Mouse (Mus musculus) thymus, postnatal 14 days (tissue): ENCODE measurements around the gene Rnh1.

Experiments
- DNase-seq: peaks from one replicate; pipeline ENCODE4 v3.0.0; 2021

Rnh1 gene

DNA sequence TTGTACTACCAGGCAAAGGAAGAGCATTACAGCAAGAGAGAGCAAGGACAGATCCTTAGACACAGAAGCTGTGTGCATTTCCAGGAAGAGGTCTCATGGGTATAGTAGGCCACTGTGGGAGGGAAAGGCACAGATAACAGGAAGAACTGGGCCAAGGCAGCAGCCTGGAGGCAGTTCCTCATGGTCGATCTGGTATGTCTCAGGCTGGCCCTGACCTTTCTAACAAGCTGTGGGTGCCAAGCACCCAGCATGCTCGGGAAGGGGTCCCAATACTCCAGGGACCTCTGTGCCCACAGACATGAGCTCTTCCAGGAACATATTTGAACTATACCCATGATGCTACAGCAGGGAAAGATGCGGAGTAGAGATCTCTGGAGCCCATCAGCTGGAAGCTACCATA lies 31.9 kb upstream of the Rnh1 start:
- DNase-seq, result no peak

DNA sequence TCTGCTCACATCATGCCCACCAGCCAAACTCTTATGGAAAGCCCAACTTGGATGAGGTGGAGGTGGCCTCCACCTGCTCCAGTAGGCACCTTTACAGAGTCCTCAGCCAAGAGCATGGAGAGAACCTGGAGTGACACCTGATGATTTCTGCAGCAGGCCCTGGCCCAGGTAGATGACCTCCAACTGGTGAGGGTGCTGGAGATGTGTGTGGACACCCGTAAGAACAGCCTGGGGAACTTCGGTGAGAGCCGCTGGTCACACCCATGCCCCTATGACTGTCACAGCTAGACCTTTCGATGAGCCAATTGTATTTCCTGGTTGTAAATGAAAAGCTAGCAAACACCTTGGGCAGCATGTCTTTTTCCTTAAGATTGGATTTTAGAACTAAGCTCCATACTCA lies 25.5 kb upstream of the Rnh1 start:
- no peak for DNase-seq

DNA sequence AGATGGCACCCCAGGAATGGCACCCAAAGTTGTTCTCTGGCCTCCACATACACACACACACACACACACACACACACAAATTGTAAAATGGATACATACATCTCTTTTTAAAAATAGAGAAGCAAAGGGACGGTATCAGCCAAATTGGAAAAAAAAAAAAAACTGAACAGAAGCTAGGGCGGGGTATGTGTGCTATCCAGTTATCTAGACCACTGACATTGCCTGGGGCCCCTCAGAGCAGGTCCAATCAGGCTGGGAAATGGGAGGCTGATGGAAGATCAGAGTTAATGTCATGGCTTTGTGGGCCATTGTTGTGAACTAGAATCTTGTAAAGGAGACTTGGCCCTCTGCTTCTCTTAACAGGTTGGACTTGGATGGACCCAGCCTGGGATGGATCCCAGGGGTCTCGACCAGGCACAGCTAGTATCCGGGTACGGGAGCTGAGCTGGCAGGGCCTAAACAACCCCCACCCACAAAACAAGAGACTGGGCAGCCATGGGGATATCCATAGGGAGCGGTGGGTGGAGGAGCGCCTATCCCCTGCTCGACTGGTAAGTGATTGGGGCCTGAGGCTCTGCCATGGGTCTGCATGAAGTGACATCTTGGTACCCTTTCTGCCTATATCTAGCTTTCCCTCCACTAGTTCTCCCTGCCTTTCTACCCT lies 24.1 kb upstream of the Rnh1 start:
- no peak for DNase-seq

DNA sequence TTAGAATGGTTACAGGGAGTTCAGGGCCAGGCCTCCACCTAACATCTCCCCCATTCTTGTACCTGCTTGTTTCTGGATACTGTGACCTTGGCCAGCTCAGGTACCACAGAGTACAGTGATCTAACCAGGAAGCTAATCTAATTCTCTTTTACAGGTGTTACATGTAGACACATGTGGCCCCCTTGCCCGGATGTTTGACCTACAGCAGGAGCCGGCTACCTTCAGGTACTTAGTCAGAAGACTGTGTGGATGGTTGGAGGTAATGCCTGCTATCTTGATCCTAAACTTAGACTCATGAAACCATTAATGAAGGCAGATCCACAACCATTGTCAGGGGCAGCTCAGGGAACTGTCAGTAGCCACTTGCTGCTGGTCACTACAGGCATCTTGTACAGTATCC lies 23.1 kb upstream of the Rnh1 start:
- DNase-seq, result no peak

DNA sequence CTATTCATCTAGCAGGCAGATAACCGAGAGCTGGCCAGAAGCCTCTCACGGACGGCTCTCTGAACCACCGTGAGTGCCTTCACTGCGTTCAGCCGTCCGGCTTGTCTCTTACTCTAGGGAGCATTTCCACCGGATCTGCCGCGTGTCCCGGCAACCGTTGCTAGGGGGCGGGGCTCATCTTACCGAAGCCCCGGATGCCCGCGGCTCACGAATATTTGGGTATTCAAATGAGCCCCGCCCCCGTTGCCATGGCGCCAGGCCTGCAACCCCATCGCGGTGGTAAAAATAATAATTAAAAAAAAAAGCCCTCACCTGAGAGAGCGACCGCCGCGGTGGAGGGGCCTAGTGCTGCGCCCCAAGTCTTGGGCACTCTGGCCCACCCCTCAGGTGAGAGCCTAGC lies 22.2 kb upstream of the Rnh1 start:
- DNase-seq, result peak; percentile 96

DNA sequence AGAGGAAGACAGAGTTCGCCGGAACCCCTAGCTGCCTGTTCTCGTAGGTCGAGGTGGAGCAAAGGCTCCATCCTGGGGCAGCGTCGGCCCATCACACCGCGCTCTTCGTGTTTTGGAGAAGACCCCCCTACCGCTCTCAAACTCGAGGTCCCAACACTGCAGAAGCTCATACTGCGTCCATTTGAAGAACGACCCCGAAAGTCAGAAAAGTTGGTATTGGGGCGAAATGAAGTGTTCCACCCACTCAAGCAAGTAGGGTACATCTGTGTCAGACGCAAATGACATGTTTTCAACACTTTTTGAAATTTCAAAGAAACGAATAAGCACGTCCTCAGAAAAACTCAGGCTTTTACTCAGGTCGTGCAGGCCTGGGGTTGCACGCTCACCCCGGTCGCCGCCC lies 21.8 kb upstream of the Rnh1 start:
- no peak for DNase-seq

DNA sequence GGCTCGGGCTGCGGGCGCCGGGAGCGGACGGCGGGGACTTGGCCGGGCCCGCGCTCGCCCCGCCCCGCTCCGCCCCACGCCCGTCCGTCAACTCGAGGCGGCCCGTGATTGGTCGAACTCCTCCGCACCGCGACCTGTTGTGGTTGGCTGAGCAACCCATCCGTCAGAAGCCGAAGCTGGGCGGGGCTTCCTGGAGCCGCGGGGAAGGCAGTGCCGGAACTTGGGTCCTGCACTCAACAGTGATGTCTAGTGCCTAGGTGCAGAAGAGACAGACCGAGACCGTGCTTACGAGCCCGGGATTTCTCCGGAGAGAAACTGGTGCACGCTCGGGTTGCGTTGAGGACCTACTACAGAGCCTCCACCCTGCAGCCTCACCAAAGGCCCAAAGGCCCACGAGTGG lies 21.3 kb upstream of the Rnh1 start, which contains the start of the genes Hras and Lrrc56:
Gene Hras, minus strand, starts transcription at position 58 of the 400 bp plus-strand sequence.
Gene Lrrc56, plus strand, starts transcription at position 210 of the 400 bp plus-strand sequence.
- peak; percentile 99 for DNase-seq

DNA sequence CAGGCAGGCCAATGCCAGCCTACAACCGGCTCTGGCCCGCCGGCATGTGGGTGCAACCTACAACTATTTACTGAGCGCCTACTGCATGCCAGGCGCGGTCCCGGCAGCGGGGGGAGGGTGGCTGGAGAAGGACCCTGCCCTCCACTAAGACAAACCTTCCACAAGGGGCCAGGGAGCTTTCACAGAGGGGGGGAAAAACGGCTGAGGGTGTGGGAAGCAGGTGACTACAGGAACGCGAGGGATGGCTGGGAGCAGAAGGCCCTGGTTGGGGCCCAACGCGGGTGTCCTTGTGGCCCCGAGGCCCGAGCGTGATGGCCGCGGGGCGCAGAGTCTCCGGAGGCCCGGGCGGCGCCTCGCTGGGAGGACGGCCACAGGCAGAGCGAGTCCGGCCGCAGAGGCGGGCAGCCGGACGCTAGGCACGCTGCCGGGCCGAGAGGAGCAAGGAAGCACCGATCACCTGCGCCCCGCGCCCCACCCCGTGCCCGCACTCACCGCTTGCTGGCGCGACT lies 20.7 kb upstream of the Rnh1 start:
- DNase-seq, result peak; percentile 56

DNA sequence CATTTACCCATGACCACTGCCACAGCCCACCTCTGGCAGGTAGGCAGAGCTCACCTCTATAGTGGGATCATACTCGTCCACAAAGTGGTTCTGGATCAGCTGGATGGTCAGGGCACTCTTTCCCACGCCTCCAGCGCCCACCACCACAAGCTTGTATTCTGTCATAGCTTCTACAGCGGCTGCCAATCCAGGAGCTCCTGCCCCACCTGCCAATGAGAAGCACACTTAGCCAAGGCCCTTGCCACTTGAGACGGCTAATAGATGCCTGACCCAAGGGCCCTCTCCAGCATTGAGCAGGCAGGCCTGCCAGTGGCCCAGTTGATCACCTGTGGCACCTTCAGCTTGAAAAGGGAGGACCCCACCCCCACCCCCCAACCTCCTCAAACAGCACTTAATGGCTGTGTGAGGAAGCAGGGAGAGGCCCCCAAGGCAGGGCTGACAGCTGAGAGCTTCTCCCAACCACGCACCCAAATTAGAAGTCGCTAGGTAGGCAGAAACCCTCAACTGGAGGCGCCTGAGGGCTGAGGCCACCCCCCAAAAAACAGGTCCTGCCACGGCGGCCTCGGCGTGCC lies 20.2 kb upstream of the Rnh1 start:
- no peak for DNase-seq

DNA sequence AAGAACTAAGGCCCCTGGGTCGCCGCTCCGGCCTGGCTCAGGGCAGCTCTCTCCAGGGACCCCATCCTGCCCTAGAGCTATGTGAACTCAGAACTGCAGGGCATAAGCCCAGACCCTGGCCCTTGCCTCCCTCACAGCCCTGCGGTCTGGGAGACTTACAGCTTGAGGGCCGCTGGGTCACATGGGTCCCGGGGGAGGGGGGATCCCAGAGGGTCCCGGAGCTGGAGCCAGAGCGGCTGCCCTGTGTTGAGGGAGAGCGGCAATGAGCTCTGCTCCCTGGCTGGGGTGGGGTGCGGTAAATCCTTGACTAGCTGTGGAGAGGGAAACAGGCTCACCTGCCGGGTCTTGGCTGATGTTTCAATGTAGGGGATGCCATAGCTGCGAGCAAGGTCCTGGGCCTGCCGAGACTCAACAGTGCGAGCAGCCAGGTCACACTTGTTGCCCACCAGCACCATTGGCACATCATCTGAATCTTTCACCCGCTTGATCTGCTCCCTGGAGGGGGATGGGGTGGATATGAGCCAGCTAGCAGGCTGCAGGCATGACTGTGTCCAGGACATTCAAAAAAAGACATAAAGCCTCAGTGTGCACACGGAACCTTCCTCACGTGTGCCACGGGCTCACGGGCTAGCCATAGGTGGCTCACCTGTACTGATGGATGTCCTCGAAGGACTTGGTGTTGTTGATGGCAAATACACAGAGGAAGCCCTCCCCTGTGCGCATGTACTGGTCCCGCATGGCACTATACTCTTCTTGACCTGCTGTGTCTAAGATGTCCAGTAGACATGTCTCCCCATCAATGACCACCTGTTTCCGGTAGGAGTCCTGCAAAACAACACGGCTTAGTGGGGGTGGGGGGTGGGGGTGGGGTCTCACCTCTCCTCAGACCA lies 19.4 kb upstream of the Rnh1 start:
- DNase-seq, result no peak

DNA sequence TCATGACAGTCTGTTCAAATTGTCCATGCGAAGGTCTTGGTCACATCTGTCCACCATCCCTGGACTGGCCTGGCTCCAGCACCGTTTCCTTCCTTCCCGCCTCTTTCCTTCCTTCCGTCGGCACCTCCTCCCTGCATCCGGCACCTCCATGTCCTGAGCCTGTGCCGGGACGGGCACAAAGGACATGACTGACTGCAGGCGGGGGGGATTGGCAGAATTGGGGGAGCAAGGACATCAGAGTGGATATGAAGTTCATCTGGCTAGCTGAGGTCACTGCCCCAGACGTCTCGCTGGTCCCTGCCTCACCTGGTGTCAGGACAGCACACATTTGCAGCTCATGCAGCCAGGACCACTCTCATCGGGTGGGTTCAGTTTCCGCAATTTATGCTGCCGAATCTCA lies 18.4 kb upstream of the Rnh1 start:
- no peak for DNase-seq

DNA sequence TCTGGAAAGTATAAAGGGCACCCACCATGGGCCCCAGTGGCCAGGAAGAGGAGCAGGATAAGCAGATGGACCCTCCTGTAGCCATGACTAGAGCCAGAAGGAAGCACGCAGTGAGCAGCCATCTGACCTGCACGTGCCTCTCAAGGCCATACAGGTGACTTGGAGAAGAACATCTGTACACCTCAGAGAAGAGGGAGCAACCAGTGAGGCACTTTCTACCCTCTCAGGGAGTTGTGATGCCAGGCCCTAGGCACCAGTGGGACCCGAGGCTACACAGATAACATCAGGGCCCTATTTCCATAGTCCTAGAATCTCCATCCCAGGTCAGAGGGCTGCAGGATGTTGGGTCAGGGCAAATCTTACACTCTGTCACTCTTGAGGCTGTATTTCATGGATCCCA lies 17.6 kb upstream of the Rnh1 start:
- no peak for DNase-seq

DNA sequence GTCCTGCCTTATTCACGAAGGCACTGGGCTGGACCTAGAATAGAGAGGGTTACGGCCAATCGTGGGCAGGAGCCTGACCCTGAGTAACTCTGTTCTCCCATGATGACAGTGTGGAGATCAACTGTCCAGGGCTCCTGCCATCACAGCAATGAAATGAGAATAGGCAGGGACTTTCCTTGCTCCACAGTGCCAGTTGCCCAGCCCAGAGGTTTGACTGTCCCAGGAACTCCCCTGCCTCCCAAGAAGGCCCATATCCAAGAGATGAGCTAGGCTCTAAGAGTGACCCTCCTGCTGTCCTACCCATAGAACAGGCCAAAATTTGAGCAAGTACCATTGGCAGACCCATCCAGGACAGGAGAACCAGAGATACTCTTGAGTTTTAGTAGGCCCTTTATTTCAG lies 16.1 kb upstream of the Rnh1 start:
- no peak for DNase-seq

DNA sequence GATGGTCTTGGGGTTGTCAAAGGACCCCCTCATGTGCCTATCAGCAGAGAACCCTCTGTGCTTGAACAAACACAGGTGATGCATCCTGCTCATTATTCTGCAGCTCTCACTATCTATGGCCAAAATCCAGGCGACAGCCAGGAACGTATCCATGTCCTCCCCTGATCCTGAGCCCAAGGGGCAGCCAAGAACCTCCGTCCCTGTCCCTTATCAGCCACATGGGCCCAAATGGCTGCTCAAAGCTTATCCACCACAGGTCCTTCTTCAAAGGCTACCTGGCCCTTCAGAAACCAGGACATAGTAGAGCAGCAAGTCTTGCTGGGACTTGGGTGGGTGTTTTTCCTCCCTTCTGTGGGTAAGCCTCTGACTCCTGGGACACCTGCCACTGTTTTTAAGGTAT lies 15.5 kb upstream of the Rnh1 start:
- no peak for DNase-seq

DNA sequence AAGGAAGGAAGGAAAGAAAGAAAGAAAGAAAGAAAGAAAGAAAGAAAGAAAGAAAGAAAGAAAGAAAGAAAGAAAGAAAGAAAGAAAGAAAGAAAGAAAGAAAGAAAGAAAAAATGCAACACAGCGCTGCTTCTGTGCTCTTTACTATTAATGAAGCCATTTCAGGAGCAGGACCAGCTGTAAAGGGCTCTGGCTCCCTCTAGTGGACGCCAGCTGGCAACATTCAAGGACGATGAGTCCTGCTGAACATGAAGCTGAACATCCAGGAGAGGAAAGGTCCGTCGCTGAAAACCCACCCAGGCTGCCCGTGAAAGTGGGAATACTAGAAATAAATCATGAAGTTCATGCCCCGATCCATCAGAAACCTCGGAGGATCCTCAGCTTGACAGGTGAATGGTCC lies 3.5 kb upstream of the Rnh1 start:
- peak; percentile 88 for DNase-seq

DNA sequence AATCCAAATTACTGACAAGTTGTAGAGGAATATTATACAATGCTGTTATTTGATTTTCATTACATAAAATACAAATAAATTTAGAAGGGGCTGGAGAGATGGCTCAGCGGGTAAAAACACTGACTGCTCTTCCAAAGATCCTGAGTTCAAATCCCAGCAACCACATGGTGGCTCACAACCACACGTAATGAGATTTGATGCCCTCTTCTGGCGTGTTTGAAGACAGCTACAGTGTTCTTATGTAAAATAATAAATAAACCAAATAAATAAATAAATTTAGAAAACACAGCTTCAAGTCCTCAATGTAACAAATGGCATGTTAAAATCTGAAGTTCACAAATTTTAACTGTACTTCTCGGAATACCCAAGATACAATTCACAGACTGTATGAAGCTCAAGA lies 2.4 kb upstream of the Rnh1 start:
- no peak for DNase-seq

DNA sequence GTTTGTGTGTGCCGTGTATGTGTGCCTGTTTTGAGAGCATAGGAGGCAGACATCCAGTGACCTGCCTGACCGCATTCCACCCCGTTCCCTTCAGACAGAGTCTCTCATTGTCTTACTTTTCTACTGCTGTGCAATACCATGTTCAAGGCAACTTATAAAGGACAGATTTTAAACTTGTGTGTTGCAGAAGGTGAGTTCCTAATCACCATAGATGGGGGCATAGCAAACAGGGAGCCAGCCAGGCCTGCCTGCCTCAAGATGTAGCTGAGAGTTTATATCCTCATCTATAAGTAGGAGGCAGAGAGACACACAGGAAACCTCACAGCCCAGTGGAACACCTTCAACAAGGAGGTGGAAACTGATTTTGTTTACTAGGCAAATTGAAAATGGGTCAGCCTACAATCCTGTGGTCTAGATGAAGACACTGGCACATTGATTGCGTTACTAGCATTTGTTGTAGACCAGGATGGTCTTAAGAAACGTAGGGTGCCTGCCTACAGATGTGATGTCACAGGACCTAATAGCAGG lies 730 bp upstream of the Rnh1 start:
- DNase-seq, result no peak

DNA sequence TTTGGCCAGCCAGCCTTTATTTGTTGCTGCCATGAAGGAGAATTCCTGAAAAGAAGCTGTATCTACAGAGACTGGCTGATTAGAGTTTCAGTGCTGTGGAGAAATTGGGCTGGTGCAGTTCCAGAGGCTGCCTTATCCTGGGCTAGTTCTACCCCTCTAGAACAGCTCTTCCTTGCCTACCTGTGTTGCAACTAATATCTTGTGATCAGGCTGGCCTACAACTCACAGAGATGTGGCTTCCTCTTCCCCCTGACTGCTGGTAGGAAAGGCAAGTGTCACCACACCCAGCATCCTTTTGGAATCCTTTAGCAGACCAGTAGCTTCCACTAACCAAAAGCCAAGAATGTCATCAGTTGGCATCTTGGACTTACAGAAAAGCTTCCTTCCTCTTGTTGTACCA lies 2.8 kb downstream of the Rnh1 start:
- DNase-seq, result no peak

DNA sequence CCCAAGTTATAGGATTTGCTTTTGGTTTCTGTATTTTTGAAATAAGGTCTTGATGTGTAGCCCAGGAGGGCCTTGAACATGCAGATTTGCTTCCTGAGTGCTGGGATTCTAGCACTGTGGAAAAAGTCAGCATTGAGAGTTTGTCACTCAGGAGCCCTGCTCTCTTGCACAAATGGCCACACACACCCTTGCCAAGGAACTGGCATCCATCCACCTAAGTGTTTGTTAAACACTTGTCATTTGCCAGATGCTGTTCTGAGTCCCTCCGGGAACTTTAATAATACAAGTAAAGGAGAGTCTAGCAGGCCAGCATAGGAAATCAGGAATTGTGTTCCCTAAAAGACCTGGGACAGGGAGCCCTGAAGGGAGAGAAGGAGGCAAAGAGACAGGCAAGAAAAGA lies 3.4 kb downstream of the Rnh1 start:
- DNase-seq, result no peak

DNA sequence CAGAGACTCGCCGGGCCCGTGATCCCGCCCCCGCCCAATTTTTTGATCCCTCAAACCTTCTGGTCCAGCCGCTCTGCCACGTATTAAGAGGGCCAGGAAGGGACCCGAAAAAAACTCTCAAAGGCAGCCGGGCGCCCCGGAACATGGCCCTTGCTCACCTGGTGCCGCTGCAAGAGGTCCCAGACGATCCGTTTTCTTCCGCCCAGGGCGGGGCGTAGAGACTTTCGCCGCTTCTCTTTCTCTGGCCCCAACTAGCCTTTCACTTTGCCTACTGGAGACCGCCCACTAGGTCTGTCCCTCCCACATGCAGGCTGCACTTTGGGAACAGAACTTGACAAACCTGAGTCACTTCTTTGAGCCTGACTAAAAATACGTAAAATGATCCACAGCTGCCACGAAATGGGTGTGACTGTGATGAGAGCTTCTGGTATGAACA lies 4.1 kb downstream of the Rnh1 start:
- DNase-seq, result peak; percentile 56

DNA sequence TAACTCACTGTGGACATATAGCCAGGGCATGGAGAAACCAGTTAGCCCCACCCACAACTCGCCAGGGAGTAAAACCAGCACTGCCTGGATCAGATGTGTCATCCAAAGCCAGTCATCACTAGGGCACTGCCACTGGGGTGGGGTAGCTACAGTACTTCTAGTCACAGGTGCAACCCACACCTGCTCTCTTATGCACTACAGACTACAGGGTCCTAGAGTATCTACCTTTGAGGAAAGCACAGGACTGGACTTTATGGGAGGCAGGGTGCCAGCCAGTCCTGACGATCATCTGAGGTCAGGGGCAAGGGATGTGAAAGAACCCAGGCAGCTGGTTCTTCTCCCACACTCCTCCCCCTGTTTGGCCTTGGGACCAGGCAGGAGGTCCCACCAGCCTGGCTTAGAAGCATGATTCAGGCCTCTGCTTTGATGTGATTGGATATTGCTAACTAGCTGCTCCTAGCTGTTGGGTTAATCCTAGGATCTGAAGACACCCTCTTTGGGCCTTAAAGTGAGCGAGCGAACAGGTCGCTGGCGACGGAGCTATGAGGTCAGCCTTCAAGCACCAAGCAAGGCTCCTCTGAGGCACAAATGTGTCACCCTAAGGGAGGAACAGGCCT lies 4.6 kb downstream of the Rnh1 start:
- DNase-seq, result no peak

DNA sequence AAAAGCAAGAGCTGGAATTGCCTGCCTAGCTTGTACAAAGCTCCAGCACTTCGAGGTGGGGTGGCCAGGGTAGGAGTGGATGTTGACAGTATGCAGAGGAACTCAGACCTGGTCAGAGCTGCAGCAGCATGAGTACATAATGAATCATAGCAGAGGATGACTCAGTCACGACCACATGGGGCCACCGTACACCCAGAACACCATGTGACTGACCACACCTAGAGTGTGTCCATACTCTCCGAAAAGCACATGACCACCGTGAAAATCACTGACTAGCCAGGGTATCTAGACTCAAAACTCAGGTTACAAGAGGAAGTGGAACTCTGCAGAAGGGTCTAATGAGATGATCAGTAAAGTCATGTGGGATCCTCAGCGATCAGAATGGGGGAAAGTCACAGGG lies 7.8 kb downstream of the Rnh1 start:
- no peak for DNase-seq

DNA sequence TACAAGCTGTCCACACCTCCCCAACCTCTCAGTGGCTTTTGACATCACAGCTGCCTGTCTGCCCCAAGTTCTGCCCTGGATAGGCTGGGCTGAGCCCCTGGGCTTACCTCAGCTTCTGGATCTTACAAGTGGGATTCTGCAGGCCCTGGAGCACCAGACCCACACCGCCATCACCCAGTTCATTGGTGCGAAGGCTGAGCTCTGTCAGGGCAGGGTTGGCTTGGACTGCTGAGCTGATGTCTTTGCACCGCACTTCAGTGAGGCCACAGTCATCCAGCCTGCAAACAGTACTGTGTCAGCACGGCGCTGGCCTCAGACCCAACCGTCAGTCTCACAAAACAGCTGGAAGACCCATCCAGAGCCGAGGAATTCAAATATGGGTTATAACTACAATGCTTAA lies 8.3 kb downstream of the Rnh1 start:
- DNase-seq, result no peak
